Mouse (Mus musculus) frontal cortex, postnatal 10 days (tissue): ENCODE measurements around the gene Lrrn4cl.
"Not testable (repeated sequence)": the region's sequence is repeated elsewhere in the genome, so short reads cannot be mapped to it uniquely, and the experiment has no call there.

Source experiments
- DNase-seq, 2 experiments: peaks; one replicate each; pipeline ENCODE4 v3.0.0; 2022; ENCODE audit warnings: low spot score in 2 of 2, mixed read lengths in 1 of 2

The Lrrn4cl gene

GRCm38 (mm10) chr19:8880311-8881033 lies 29.9 kb downstream of the Lrrn4cl start, which contains the start of gene Uqcc3:
Gene Uqcc3, minus strand, starts transcription at chr19:8880923.
- DNase-seq = peak; percentile 85 to 87

- DNase-seq = no peak
Observed at GRCm38 (mm10) chr19:8881034-8881392, 30.4 kb downstream of the Lrrn4cl start.

- no peak for DNase-seq
Observed at GRCm38 (mm10) chr19:8883616-8884015, 33.0 kb downstream of the Lrrn4cl start, which contains the start of the genes Lbhd1 and Gm49403. Gene Lbhd1, plus strand, starts transcription at chr19:8883732. Gene Gm49403, plus strand, starts transcription at chr19:8883930.

GRCm38 (mm10) chr19:8886916-8887584 lies 36.5 kb downstream of the Lrrn4cl start:
- no peak for DNase-seq

GRCm38 (mm10) chr19:8887585-8888463 lies 37.3 kb downstream of the Lrrn4cl start:
- no peak for DNase-seq

DNA sequence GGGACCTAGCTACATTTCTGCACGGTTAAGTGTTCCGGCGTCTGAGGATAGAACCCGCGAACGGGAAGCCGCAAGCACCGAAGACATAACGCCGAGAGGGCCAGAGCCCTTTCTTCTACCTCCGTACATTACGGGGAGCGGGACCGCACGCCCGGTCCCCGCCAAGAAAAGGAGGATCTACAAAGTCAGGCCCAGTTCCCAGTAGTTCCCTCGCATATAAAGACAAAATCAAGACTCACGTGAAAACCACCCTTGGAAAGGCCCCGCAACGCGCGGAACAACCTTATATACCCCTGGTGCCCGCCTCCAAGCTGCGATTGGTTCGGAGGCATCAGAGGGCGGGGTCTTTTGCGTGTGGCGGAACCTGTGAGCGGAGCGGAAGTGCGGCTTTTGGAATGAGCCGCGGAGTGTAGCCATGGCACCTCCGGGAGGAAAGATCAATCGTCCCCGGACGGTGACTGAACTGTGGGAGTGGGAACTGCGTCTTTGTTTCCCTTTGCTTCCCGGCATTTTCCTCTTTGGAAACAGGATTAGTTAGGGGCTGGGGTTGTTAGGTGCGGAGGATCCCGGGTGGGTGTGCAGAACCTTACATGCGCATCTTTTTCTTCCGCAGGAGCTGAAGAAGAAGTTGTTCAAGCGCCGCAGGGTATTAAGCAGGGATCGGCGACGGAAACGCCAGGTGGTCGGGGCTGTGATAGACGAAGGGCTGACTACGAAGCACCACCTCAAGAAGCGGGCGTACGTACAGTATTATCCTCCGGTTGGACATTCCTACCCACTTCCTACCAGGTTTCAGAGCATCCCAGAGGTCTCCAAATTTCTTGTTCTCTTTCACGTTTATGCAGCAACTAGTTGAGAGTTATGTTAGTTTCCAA lies 38.2 kb downstream of the Lrrn4cl start, which contains the start of the genes 1810009A15Rik and Gm49416:
Gene 1810009A15Rik, plus strand, starts transcription at position 343 of the 875 bp plus-strand sequence.
Gene Gm49416, plus strand, starts transcription at position 416 of the 875 bp plus-strand sequence.
- DNase-seq = peak; percentile 89 to 93

DNA sequence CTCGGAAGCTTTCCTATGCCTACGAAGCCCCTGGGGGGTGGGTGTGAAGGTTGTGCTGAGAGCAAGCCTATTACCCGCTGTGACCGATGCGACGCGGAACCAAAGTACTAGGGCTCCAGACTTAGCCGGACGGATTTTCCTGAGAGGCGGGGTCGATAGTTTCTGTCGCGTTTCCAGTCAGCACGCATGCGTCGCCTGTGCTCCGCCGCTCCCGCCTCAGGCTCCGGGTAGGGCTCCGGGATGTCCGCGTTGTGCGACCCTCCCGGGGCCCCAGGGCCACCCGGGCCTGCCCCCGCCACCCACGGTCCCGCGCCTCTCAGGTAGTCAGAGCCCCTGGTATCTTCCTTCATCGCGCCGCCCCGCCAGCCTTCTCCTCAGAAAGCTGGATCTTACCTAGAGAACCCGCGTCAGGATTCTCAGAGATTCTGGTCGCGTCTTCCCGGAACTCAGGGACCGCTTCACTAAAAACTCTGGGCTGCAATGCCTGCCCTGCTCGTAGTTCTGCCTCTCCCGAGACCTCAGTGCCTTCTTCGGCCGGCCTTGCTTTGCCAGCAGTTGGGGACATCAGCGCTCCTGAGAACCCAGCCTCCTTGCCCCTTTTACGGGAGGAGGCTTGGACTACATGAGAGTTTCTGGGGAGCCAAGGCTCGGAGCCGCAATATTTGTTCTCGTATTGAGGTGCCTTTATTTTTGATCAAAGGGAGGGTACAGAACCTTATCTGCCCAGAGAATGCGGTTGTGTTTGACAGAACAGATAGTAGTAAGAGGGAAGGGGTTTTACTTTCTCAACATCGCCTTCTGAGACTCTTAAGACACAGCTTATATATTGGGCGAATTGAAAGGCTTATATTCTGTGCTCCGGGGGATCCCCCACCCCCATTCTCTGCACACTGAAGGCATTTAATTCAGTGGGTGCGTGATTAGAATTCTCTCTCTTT lies 42.5 kb downstream of the Lrrn4cl start, which contains the start of gene Ints5:
Gene Ints5, plus strand, starts transcription at position 177 of the 938 bp plus-strand sequence.
- peak; percentile 73 to 81 for DNase-seq

GRCm38 (mm10) chr19:8895397-8895960 lies 44.9 kb downstream of the Lrrn4cl start:
- no peak for DNase-seq

DNA sequence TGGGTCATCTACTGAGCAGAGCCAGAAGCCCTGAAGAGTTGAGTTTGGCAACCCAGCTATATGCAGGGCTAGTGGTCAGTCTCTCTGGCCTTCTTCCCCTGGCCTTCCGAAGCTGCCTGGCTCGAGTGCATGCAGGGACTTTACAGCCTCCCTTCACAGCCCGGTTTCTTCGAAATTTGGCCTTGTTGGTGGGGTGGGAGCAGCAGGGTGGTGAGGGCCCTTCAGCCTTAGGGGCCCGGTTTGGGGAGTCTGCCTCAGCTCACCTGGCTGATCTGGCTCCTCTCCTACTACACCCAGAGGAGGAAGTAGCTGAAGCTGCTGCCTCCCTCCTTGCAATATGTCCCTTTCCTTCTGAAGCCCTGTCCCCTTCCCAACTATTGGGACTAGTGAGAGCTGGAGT lies 45.7 kb downstream of the Lrrn4cl start:
- not testable (repeated sequence) for DNase-seq

DNA sequence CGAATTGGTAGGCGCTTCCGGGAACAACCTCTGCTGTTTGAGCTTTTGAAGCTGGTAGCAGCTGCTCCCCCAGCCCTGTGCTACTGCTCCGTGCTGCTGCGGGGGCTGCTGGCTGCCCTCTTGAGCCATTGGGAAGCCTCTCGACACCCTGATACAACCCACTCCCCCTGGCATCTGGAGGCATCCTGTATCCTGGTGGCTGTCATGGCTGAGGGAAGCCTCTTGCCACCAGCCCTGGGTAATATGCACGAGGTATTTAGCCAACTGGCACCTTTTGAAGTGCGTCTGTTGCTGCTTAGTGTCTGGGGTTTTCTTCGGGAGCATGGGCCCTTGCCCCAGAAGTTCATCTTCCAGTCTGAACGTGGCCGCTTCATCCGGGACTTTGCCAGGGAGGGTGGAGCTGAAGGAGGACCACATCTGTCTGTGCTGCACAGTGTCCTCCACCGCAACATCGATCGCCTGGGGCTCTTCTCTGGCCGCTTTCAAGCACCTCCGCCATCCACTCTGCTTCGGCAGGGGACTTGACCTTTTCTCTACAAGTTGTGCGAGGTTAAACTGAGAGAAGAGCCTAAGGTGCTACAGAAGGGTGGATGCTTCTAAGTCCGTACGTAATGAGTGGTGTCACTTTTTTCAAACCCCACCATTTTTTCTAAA lies 46.8 kb downstream of the Lrrn4cl start:
- peak in 1 of 2 experiments; percentile 46 for DNase-seq

DNA sequence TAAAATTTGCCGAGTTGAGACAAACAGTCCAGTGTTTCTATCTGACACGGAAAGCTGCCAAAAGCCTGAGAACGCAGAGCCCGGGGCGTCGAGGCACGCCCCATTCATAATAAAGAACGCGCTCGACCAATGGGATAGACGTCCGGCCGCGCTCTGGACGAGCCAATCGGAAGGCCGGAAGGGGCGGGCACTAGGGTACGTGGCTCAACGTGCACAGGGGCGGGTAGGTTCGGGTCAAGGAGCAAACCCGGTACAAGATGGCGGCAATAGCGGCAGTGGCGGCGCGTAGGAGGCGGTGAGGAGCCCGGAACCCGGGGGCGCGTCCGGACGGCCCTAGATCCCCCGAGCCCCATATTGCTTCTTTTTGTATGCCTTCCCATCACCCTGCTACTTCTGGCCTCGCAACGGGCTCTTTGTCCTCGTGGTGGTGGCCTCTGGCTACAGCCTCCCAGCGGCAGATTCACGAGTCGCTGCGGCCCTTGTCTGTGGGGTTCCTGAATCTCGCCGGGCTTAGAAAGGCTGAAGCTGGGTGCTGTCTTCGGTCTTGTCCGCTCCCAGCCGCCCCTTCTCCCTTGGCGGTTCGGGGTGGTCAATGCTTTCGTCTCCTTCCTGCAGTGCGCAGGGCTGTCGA lies 47.4 kb downstream of the Lrrn4cl start, which contains the start of gene Ganab:
Gene Ganab, plus strand, starts transcription at position 207 of the 631 bp plus-strand sequence.
- DNase-seq = peak; percentile 95

GRCm38 (mm10) chr19:8898576-8898975 lies 48.0 kb downstream of the Lrrn4cl start:
- no peak for DNase-seq

DNA sequence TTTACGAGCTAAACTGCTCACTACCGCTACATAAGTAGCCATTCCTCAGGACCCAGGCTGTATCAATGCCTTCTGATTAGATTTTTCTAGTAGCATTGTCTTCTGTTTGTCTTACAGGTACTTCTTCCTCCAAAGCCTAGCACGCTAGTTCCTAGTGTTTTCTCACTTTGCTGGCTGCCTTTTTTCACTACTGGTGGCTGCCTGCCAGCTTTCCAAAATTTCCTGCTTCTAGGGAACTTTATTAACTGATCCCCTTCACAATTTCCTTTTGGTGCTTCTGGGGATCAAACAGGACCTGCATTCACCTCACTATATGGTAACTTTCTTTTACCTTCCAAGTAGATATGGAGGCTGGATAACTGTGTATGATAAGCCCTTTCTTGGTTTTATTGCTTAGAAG lies 48.5 kb downstream of the Lrrn4cl start:
- no peak for DNase-seq

GRCm38 (mm10) chr19:8903412-8903811 lies 52.8 kb downstream of the Lrrn4cl start:
- no peak for DNase-seq
